In the genomic region with DNA sequence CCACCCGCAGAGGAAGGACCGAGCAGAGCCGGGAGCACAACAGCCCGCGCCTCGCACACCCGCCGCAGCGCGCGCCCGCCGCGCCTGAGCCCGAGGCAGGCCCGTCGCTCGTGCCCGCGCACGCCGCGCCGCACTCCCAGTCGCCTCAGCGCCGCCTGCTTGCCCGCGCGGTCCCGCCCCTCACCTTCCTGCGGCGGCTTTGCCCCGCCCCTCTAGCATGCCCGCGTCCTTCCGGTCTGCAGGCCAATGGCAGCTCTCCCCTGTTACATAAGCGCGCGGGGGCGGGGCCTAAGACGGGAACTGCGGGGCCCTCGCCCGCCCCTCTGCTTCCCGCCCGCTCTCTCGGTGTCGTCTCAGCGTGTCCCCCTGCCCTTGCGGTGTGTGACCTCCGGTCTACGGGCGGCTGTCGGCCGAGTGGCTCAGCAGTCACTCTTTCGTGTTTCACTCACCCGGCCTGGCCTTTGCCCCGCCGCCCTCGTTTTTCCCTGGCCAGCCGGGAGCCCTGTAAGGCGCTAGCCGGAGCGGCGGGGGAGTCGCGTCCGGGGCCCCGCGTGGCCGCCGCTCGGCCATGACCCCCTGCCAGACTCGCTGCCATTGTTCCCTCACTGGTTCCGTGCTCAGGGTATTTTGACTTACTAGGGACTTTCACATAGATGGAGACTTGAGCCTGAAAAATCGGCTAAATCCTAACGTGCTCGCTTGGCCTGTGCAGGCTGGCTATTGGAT, we compare ENCODE assay signal across 8 mouse cellular contexts. TPM values are rescaled to one million over a fixed set of nuclear protein-coding genes. Genes with fewer than 3 reads are reported as not detected.
DNase-seq lines count a peak whose midpoint lies in the region; ATAC-seq and TF ChIP-seq lines count a peak whose summit lies in the region.

A gene (minus strand): TSS at position 541 of the 726 bp plus-strand sequence.

- peak within 1 kb of the TSS; percentile 88 for H3K27ac ChIP-seq in MEL (ENCODE audit: control insufficient read depth, low read depth, low read length)
- H3K27ac ChIP-seq in cerebellum, adult 2 months (ENCODE audit: insufficient read depth, low read length): peak within 1 kb of the TSS; percentile 100
- H3K27ac ChIP-seq in lung, embryonic 16.5 days (ENCODE audit: low read length): peak within 1 kb of the TSS; percentile 98

- H3K4me3 ChIP-seq in MEL (ENCODE audit: control insufficient read depth in 1 of 2, insufficient read depth in 1 of 2, low read depth in 2 of 2, low read length in 2 of 2): peak within 1 kb of the TSS; percentile 81 to 94
- peak within 1 kb of the TSS; percentile 91 for H3K4me3 ChIP-seq in cerebellum, adult 2 months (replicated peaks; ENCODE audit: insufficient read depth, low read depth, low read length)
- H3K4me3 ChIP-seq in lung, embryonic 16.5 days (ENCODE audit: low read length): peak within 1 kb of the TSS; percentile 98

- H3K9me3 ChIP-seq in MEL (replicated peaks; ENCODE audit: insufficient read depth, low read length): no peaks in the 10 kb centered on the region
- no peaks in the 10 kb centered on the region for H3K9me3 ChIP-seq in lung, embryonic 16.5 days (ENCODE audit: control insufficient read depth, low read length)

- WGBS in cerebellum, adult 2 months: under 1% methylated on average over 68 of the region's 79 CpGs
- under 1% methylated on average over 56 of the region's 79 CpGs for WGBS in lung, embryonic 16.5 days

- H3K4me1 ChIP-seq in MEL (ENCODE audit: control insufficient read depth in 1 of 2, insufficient read depth in 2 of 2, low read length in 2 of 2): peaks cover 4 to 25% of the 10 kb centered on the region in 2 experiments; a peak in 3 of 4 replicates
- peaks cover 7% of the 10 kb centered on the region for H3K4me1 ChIP-seq in cerebellum, adult 2 months (ENCODE audit: control insufficient read depth, insufficient read depth, low read length)
- peaks cover 13% of the 10 kb centered on the region for H3K4me1 ChIP-seq in lung, embryonic 16.5 days (replicated peaks; ENCODE audit: control insufficient read depth, insufficient read depth, low read length)

- TF ChIP-seq CTCF in MEL (IDR thresholded peaks at IDR 0.05 in 2 of 3, conservative IDR thresholded peaks at IDR 0.05 in 1 of 3; ENCODE audit: control insufficient read depth in 1 of 3, insufficient read depth in 1 of 3, low read depth in 2 of 3, low read length in 3 of 3, poor library complexity in 1 of 3, severe bottlenecking in 1 of 3): no peak
- TF ChIP-seq CTCF in cerebellum, adult 2 months (IDR thresholded peaks at IDR 0.05; ENCODE audit: borderline replicate concordance, insufficient read depth, low read depth, low read length): no peak

- TF ChIP-seq RAD21 in MEL (IDR thresholded peaks at IDR 0.05; ENCODE audit: low read depth, low read length): no peak

- H3K36me3 ChIP-seq in MEL (ENCODE audit: control insufficient read depth in 1 of 2, insufficient read depth in 2 of 2, low read length in 2 of 2): peaks cover 16 to 40% of the 10 kb centered on the region in 2 experiments
- peaks cover 7% of the 10 kb centered on the region for H3K36me3 ChIP-seq in lung, embryonic 16.5 days (ENCODE audit: control insufficient read depth, insufficient read depth, low read length)

- peak within 1 kb of the TSS; percentile 74 for H3K4me2 ChIP-seq in lung, embryonic 16.5 days (ENCODE audit: low read depth, low read length)

- 0 out of 4 replicates have a peak, but pooled peaks of 1 of the 2 experiments have one; percentile 7 for TF ChIP-seq EP300 in MEL (IDR thresholded peaks at IDR 0.05; ENCODE audit: low read depth in 1 of 2, low read length in 2 of 2)

- ATAC-seq in hematopoietic stem cell, adult 5-6 weeks (replicated peaks in 1 of 2; ENCODE audit: insufficient read depth in 1 of 2, low FRiP score in 2 of 2, low TSS enrichment in 1 of 2, low read depth in 1 of 2, poor library complexity in 2 of 2, severe bottlenecking in 2 of 2): peak; percentile 91 to 96
- ATAC-seq in lung, embryonic 16.5 days (ENCODE audit: low read depth): peak; percentile 100

- peak; percentile 99 for DNase-seq in MEL (ENCODE audit: low read depth, low spot score)
- DNase-seq in cerebellum, adult 2 months: peak; percentile 99
- peak; percentile 96 for DNase-seq in forelimb bud, embryonic 11.5 days (ENCODE audit: low read depth, low spot score)
- peak; percentile 94 for DNase-seq in layer of hippocampus, adult 9-10 months (ENCODE audit: low spot score)
- DNase-seq in ovary, postnatal 10 days (ENCODE audit: low spot score): peak; percentile 94
- DNase-seq in thymus, postnatal 10 days (ENCODE audit: low spot score in 2 of 2): peak; percentile 98 to 99

- H3K79me2 ChIP-seq in MEL (ENCODE audit: control insufficient read depth, insufficient read depth, low read length, poor library complexity): peaks cover 42% of the 10 kb centered on the region

- peak within 1 kb of the TSS; percentile 98 for H3K9ac ChIP-seq in MEL (ENCODE audit: control insufficient read depth, low read depth, low read length, poor library complexity, severe bottlenecking)
- H3K9ac ChIP-seq in lung, embryonic 16.5 days (ENCODE audit: low read length): peak within 1 kb of the TSS; percentile 100

- TF ChIP-seq POLR2A in MEL (IDR thresholded peaks at IDR 0.05; ENCODE audit: control insufficient read depth in 1 of 2, insufficient read depth in 1 of 2, low read depth in 1 of 2, low read length in 2 of 2, poor library complexity in 1 of 2): peak; percentile 96 to 99
- peak; percentile 96 for TF ChIP-seq POLR2A in cerebellum, adult 2 months (IDR thresholded peaks at IDR 0.05; ENCODE audit: borderline replicate concordance, insufficient read depth, low read length)

- no peaks in the 10 kb centered on the region for H3K27me3 ChIP-seq in MEL (ENCODE audit: control insufficient read depth in 1 of 2, insufficient read depth in 2 of 2, low read length in 2 of 2)
- H3K27me3 ChIP-seq in cerebellum, adult 2 months (ENCODE audit: control insufficient read depth, insufficient read depth, low read length): no peaks in the 10 kb centered on the region
- H3K27me3 ChIP-seq in lung, embryonic 16.5 days (ENCODE audit: control insufficient read depth, insufficient read depth, low read depth, low read length): no peaks in the 10 kb centered on the region

TF ChIP-seq in MEL, 35 proteins besides CTCF, POLR2A, EP300 and RAD21 (continues in another document):
- TF ChIP-seq ETS1 (IDR thresholded peaks at IDR 0.05; ENCODE audit: low read depth, low read length) (peak; percentile 51; the same call in 1 of the 2 replicates), CHD2 (IDR thresholded peaks at IDR 0.05; ENCODE audit: low read length) (no peak), BHLHE40 (IDR thresholded peaks at IDR 0.05; ENCODE audit: borderline replicate concordance, low read depth, low read length) (no peak), JUND (IDR thresholded peaks at IDR 0.05; ENCODE audit: low read depth, low read length) (no peak), ZNF384 (IDR thresholded peaks at IDR 0.05; ENCODE audit: low read depth, low read length) (no peak), GATA1 (IDR thresholded peaks at IDR 0.05; ENCODE audit: low read depth, low read length) (no peak), TAL1 (IDR thresholded peaks at IDR 0.05; ENCODE audit: low read length) (no peak), SIN3A (IDR thresholded peaks at IDR 0.05; ENCODE audit: low read length) (peak; percentile 71), ZMIZ1 (IDR thresholded peaks at IDR 0.05; ENCODE audit: low read depth, low read length) (peak; percentile 92), MYC (IDR thresholded peaks at IDR 0.05; ENCODE audit: low read depth, low read length) (peak; percentile 74), E2F4 (IDR thresholded peaks at IDR 0.05; ENCODE audit: borderline replicate concordance, low read depth, low read length) (peak; percentile 59; the same call in 1 of the 2 replicates), CHD1 (IDR thresholded peaks at IDR 0.05; ENCODE audit: low read depth, low read length) (0 out of 2 replicates have a peak, but pooled peaks have one; percentile 34), SMC3 (IDR thresholded peaks at IDR 0.05; ENCODE audit: low read depth, low read length) (no peak), TBP (IDR thresholded peaks at IDR 0.05; ENCODE audit: low read depth, low read length) (peak; percentile 72; the same call in 1 of the 2 replicates), MAX (IDR thresholded peaks at IDR 0.05; ENCODE audit: low read length) (no peak), MAFK (IDR thresholded peaks at IDR 0.05; ENCODE audit: borderline replicate concordance, low read depth, low read length) (no peak), NELFE (IDR thresholded peaks at IDR 0.05; ENCODE audit: low read depth, low read length) (peak; percentile 98), GABPA (IDR thresholded peaks at IDR 0.05; ENCODE audit: low read depth, low read length) (no peak), ZC3H11A (IDR thresholded peaks at IDR 0.05; ENCODE audit: low read depth, low read length) (no peak), NRF1 (IDR thresholded peaks at IDR 0.05; ENCODE audit: insufficient read depth, low read depth, low read length, poor library complexity, severe bottlenecking) (peak; percentile 50; the same call in 1 of the 2 replicates), USF2 (IDR thresholded peaks at IDR 0.05; ENCODE audit: borderline replicate concordance in 1 of 2, insufficient read depth in 1 of 2, low read depth in 1 of 2, low read length in 2 of 2) (no peak), POLR2AphosphoS5 (IDR thresholded peaks at IDR 0.05; ENCODE audit: borderline replicate concordance, low read depth, low read length) (0 out of 2 replicates have a peak, but pooled peaks have one; percentile 68), USF1 (IDR thresholded peaks at IDR 0.05; ENCODE audit: low read depth, low read length) (0 out of 2 replicates have a peak, but pooled peaks have one; percentile 31), MYB (IDR thresholded peaks at IDR 0.05; ENCODE audit: low read depth, low read length) (no peak), POLR2AphosphoS2 (IDR thresholded peaks at IDR 0.05; ENCODE audit: low read length) (peak; percentile 95), HCFC1 (IDR thresholded peaks at IDR 0.05; ENCODE audit: low read depth, low read length) (peak; percentile 87), ELF1 (IDR thresholded peaks at IDR 0.05; ENCODE audit: low read depth, low read length) (peak; percentile 88), MEF2A (IDR thresholded peaks at IDR 0.05; ENCODE audit: extremely low read depth, insufficient replicate concordance, low read depth, low read length, poor library complexity, severe bottlenecking) (no peak), MAZ (IDR thresholded peaks at IDR 0.05; ENCODE audit: low read depth, low read length) (peak; percentile 85; the same call in 1 of the 2 replicates)

RNA-seq across cellular contexts. Expression of the gene that starts here (rescaled TPM):
- 64.0 and 66.3 TPM in 2 replicates for total RNA-seq in MEL (2012; rRNA removed)
- polyA plus RNA-seq in MEL (2012; ENCODE audit: insufficient read depth in 1 of 2, insufficient read length in 2 of 2, low read depth in 1 of 2, low replicate concordance in 2 of 2, missing spikeins in 1 of 2): 100 to 1,000 TPM in 1 of 2 experiments, 10 to 100 TPM in 1; 33.1 to 261 TPM
- 120 and 125 TPM in 2 replicates for polyA plus RNA-seq in cerebellum, adult 2 months (2012; rRNA removed)
- total RNA-seq in hematopoietic stem cell, adult 5-6 weeks (2017): 57.9 and 90.6 TPM in 2 replicates
- polyA plus RNA-seq in lung, embryonic 16.5 days (2015; fragmentation: Nextera tagmentation; extraction: Ambion mirVana): 415 and 452 TPM in 2 replicates

Comparison
In these comparisons a context has a peak if more than half of its experiments do, and no peak if none do; other contexts are left out.
1. Peak in every context shown above with its lines: DNase-seq, ATAC-seq, H3K4me3 ChIP-seq and H3K27ac ChIP-seq.